Mouse (Mus musculus) G1E (cell line): ENCODE data around the gene Rnf121.

ENCODE experiments used
- CTCF ChIP-seq: IDR thresholded peaks from 2 replicates; pipeline ENCODE4 v1.5.1; 2012; ENCODE audit warnings: low read depth, low read length, inconsistent platforms, mixed read lengths
- GATA1 ChIP-seq: IDR thresholded peaks from 2 replicates; pipeline ENCODE4 v1.6.1; 2012; ENCODE audit warnings: borderline replicate concordance, low read length, inconsistent platforms, mixed read lengths
- GATA2 ChIP-seq: IDR thresholded peaks from 2 replicates; pipeline ENCODE4 v1.6.1; 2012; ENCODE audit warnings: low read depth, low read length, inconsistent platforms, borderline replicate concordance
- POLR2AphosphoS5 ChIP-seq: IDR thresholded peaks from 2 replicates; pipeline ENCODE4 v1.6.1; 2012; ENCODE audit warnings: low read depth, low read length, inconsistent platforms; ENCODE audit not compliant: insufficient replicate concordance
- TAL1 ChIP-seq: conservative IDR thresholded peaks from 2 replicates; pipeline ENCODE4 v1.6.1; 2012; ENCODE audit warnings: low read depth, low read length, inconsistent platforms, mixed read lengths

GRCm38 (mm10) chr7:102087336-102087735 lies 22.1 kb upstream of the Rnf121 start:
- no peak for TF ChIP-seq CTCF
- TF ChIP-seq GATA1 = no peak
- no peak for TF ChIP-seq GATA2
- no peak for TF ChIP-seq POLR2AphosphoS5
- TF ChIP-seq TAL1 = no peak
